Mouse (Mus musculus) forebrain, embryonic 15.5 days (tissue): ENCODE measurements around the gene Tnfrsf18. TPM values are rescaled to one million over a fixed set of nuclear protein-coding genes. Genes with fewer than 3 reads are reported as not detected.
A peak's percentile ranks its signal among the peaks of the same experiment; 100 is the strongest.

ENCODE experiments used
- ATAC-seq: fragments of 200-750 bp; cut with Nextera tagmentation; replicated peaks from 2 replicates; pipeline ENCODE4 v1.8.0; 2017; ENCODE audit warnings: mild to moderate bottlenecking, moderate TSS enrichment, moderate library complexity
- H3K27ac ChIP-seq: fragments of 300-500 bp; sonication (generic); replicated peaks from 2 replicates; pipeline ENCODE4 v1.5.1; 2015; ENCODE audit warnings: mild to moderate bottlenecking, inconsistent platforms
- H3K27me3 ChIP-seq: fragments of 300-500 bp; sonication (generic); 2 replicates; pipeline ENCODE4 v1.6.1; 2015; ENCODE audit warnings: inconsistent platforms
- H3K36me3 ChIP-seq: fragments of 300-500 bp; sonication (generic); 2 replicates; pipeline ENCODE4 v1.6.1; 2015; ENCODE audit warnings: mild to moderate bottlenecking, inconsistent platforms
- H3K4me1 ChIP-seq: fragments of 300-500 bp; sonication (generic); 2 replicates; pipeline ENCODE4 v1.6.1; 2015; ENCODE audit warnings: inconsistent platforms
- H3K4me2 ChIP-seq: fragments of 300-500 bp; sonication (generic); replicated peaks from 2 replicates; pipeline ENCODE4 v1.6.1; 2015; ENCODE audit warnings: mild to moderate bottlenecking, inconsistent platforms
- H3K4me3 ChIP-seq: fragments of 300-500 bp; sonication (generic); 2 replicates; pipeline ENCODE4 v1.5.1; 2015; ENCODE audit warnings: mild to moderate bottlenecking, inconsistent platforms
- H3K9ac ChIP-seq: fragments of 300-500 bp; sonication (generic); replicated peaks from 2 replicates; pipeline ENCODE4 v1.6.1; 2015; ENCODE audit warnings: mild to moderate bottlenecking, inconsistent platforms
- H3K9me3 ChIP-seq: fragments of 300-500 bp; sonication (generic); 2 replicates; pipeline ENCODE4 v1.6.1; 2016; ENCODE audit warnings: inconsistent platforms
- WGBS: fragments of 180-500 bp; shearing (Covaris S2); methylation state at CpG from one replicate; pipeline ENCODE4 v1.1.7; 2015; ENCODE audit warnings: mixed read lengths; 5-methylcytosine and 5-hydroxymethylcytosine counted together
- polyA plus RNA-seq: library from polyadenylated mRNA; unstranded; fragments of >200 nt; fragmentation: Nextera tagmentation; extraction: Ambion mirVana; gene quantifications from 2 replicates; pipeline ENCODE4 v1.2.1, GENCODE M21; 2015

Tnfrsf18 gene
- polyA plus RNA-seq, 1 experiment from 2014 or later, result 0.66 TPM

- Histone ChIP-seq H3K4me3 (0 out of 2 replicates have a peak overlapping the region, but pooled peaks have one; percentile 23), H3K9me3 (no peaks in the 10 kb centered on the region), H3K27ac (no peak overlapping the region), H3K36me3 (no peaks in the 10 kb centered on the region), H3K4me2 (no peak overlapping the region), H3K27me3 (peaks cover 21% of the 10 kb centered on the region), H3K9ac (no peak overlapping the region), H3K4me1 (peaks cover 37% of the 10 kb centered on the region)
- 45% methylated on average over 4 of the region's 4 CpGs for WGBS
- no peak for ATAC-seq
Observed at GRCm38 (mm10) chr4:156034301-156034700, 8.3 kb downstream of the Tnfrsf18 start.

- no peak for ATAC-seq
- Histone ChIP-seq H3K27ac (no peak overlapping the region), H3K27me3 (peaks cover 21% of the 10 kb centered on the region), H3K36me3 (no peaks in the 10 kb centered on the region), H3K4me3 (peak overlapping the region; percentile 23), H3K4me1 (peaks cover 37% of the 10 kb centered on the region), H3K9me3 (no peaks in the 10 kb centered on the region), H3K9ac (peak overlapping the region; percentile 29; the same call in 1 of the 2 replicates), H3K4me2 (peak overlapping the region; percentile 36)
- WGBS, result 3% methylated on average over 25 of the region's 25 CpGs
Observed at GRCm38 (mm10) chr4:156034901-156035300, 8.9 kb downstream of the Tnfrsf18 start.

- Histone ChIP-seq H3K36me3 (no peaks in the 10 kb centered on the region), H3K27ac (no peak overlapping the region), H3K27me3 (no peaks in the 10 kb centered on the region), H3K4me2 (no peak overlapping the region), H3K4me1 (no peaks in the 10 kb centered on the region), H3K9me3 (no peaks in the 10 kb centered on the region), H3K4me3 (no peak overlapping the region), H3K9ac (no peak overlapping the region)
- ATAC-seq, result no peak
- 78% methylated on average over 5 of the region's 5 CpGs for WGBS
Observed at GRCm38 (mm10) chr4:156044754-156045153, 18.8 kb downstream of the Tnfrsf18 start.

GRCm38 (mm10) chr4:156049779-156050178 lies 23.8 kb downstream of the Tnfrsf18 start:
- ATAC-seq, result no peak
- no peak overlapping the region for H3K4me3 ChIP-seq
- WGBS, result 87% methylated on average over 3 of the region's 3 CpGs
- no peak overlapping the region for H3K4me2 ChIP-seq
- no peaks in the 10 kb centered on the region for H3K36me3 ChIP-seq
- no peaks in the 10 kb centered on the region for H3K9me3 ChIP-seq
- H3K9ac ChIP-seq, result no peak overlapping the region
- no peak overlapping the region for H3K27ac ChIP-seq
- H3K4me1 ChIP-seq, result no peaks in the 10 kb centered on the region
- H3K27me3 ChIP-seq, result no peaks in the 10 kb centered on the region

GRCm38 (mm10) chr4:156050391-156050980 lies 24.5 kb downstream of the Tnfrsf18 start:
- 76% methylated on average over 6 of the region's 6 CpGs for WGBS
- no peak overlapping the region for H3K27ac ChIP-seq
- no peak for ATAC-seq
- H3K4me3 ChIP-seq, result no peak overlapping the region
- no peaks in the 10 kb centered on the region for H3K27me3 ChIP-seq
- no peaks in the 10 kb centered on the region for H3K36me3 ChIP-seq
- H3K4me2 ChIP-seq, result no peak overlapping the region
- no peaks in the 10 kb centered on the region for H3K4me1 ChIP-seq
- H3K9ac ChIP-seq, result no peak overlapping the region
- H3K9me3 ChIP-seq, result no peaks in the 10 kb centered on the region

- no peak overlapping the region for H3K4me2 ChIP-seq
- no peak for ATAC-seq
- WGBS, result 88% methylated on average over 4 of the region's 4 CpGs
Observed at GRCm38 (mm10) chr4:156053113-156053512, 27.1 kb downstream of the Tnfrsf18 start.

GRCm38 (mm10) chr4:156054130-156054529 lies 28.2 kb downstream of the Tnfrsf18 start:
- Histone ChIP-seq H3K4me2 (no peak overlapping the region), H3K27ac (no peak overlapping the region), H3K9me3 (no peaks in the 10 kb centered on the region), H3K4me3 (no peak overlapping the region), H3K27me3 (no peaks in the 10 kb centered on the region), H3K9ac (no peak overlapping the region), H3K36me3 (no peaks in the 10 kb centered on the region), H3K4me1 (no peaks in the 10 kb centered on the region)
- WGBS, result 77% methylated on average over 4 of the region's 4 CpGs
- ATAC-seq, result no peak

More at GRCm38 (mm10) chr4:156053113-156053512, 27.1 kb downstream of the Tnfrsf18 start:
- no peaks in the 10 kb centered on the region for H3K27me3 ChIP-seq
- H3K4me1 ChIP-seq, result no peaks in the 10 kb centered on the region
- no peak overlapping the region for H3K27ac ChIP-seq
- H3K9ac ChIP-seq, result no peak overlapping the region
- no peaks in the 10 kb centered on the region for H3K36me3 ChIP-seq
- no peaks in the 10 kb centered on the region for H3K9me3 ChIP-seq
- no peak overlapping the region for H3K4me3 ChIP-seq

GRCm38 (mm10) chr4:156054606-156055005 lies 28.6 kb downstream of the Tnfrsf18 start:
- H3K9me3 ChIP-seq, result no peaks in the 10 kb centered on the region
- H3K27ac ChIP-seq, result no peak overlapping the region
- H3K4me3 ChIP-seq, result no peak overlapping the region
- H3K36me3 ChIP-seq, result no peaks in the 10 kb centered on the region
- no peak overlapping the region for H3K4me2 ChIP-seq
- no peaks in the 10 kb centered on the region for H3K4me1 ChIP-seq
- H3K9ac ChIP-seq, result no peak overlapping the region
- no peaks in the 10 kb centered on the region for H3K27me3 ChIP-seq
- no peak for ATAC-seq
- WGBS, result 91% methylated on average over 6 of the region's 6 CpGs

GRCm38 (mm10) chr4:156055173-156055572 lies 29.2 kb downstream of the Tnfrsf18 start:
- H3K9me3 ChIP-seq, result no peaks in the 10 kb centered on the region
- no peaks in the 10 kb centered on the region for H3K36me3 ChIP-seq
- no peak overlapping the region for H3K4me2 ChIP-seq
- H3K27ac ChIP-seq, result no peak overlapping the region
- H3K4me1 ChIP-seq, result no peaks in the 10 kb centered on the region
- ATAC-seq, result no peak
- no peak overlapping the region for H3K9ac ChIP-seq
- no peaks in the 10 kb centered on the region for H3K27me3 ChIP-seq
- no peak overlapping the region for H3K4me3 ChIP-seq
- 93% methylated on average over 5 of the region's 5 CpGs for WGBS

- no peaks in the 10 kb centered on the region for H3K27me3 ChIP-seq
- no peaks in the 10 kb centered on the region for H3K9me3 ChIP-seq
- WGBS, result 75% methylated on average over 10 of the region's 10 CpGs
- H3K9ac ChIP-seq, result no peak overlapping the region
- H3K4me1 ChIP-seq, result no peaks in the 10 kb centered on the region
- H3K4me2 ChIP-seq, result no peak overlapping the region
- no peak for ATAC-seq
- H3K36me3 ChIP-seq, result no peaks in the 10 kb centered on the region
- no peak overlapping the region for H3K4me3 ChIP-seq
- no peak overlapping the region for H3K27ac ChIP-seq
Observed at GRCm38 (mm10) chr4:156057702-156058101, 31.7 kb downstream of the Tnfrsf18 start.

GRCm38 (mm10) chr4:156058826-156059225 lies 32.9 kb downstream of the Tnfrsf18 start:
- H3K4me1 ChIP-seq, result no peaks in the 10 kb centered on the region
- H3K4me2 ChIP-seq, result no peak overlapping the region
- H3K9me3 ChIP-seq, result no peaks in the 10 kb centered on the region
- 76% methylated on average over 9 of the region's 9 CpGs for WGBS
- no peak for ATAC-seq
- no peak overlapping the region for H3K27ac ChIP-seq
- H3K36me3 ChIP-seq, result no peaks in the 10 kb centered on the region
- no peak overlapping the region for H3K4me3 ChIP-seq
- no peaks in the 10 kb centered on the region for H3K27me3 ChIP-seq
- no peak overlapping the region for H3K9ac ChIP-seq

- H3K9ac ChIP-seq, result no peak within 1 kb of the TSS
- H3K36me3 ChIP-seq, result no peaks in the 10 kb centered on the region
- H3K4me1 ChIP-seq, result no peaks in the 10 kb centered on the region
- no peak for ATAC-seq
- no peaks in the 10 kb centered on the region for H3K9me3 ChIP-seq
- 57% methylated on average over 5 of the region's 5 CpGs for WGBS
- H3K4me2 ChIP-seq, result no peak within 1 kb of the TSS
- no peak within 1 kb of the TSS for H3K4me3 ChIP-seq
- H3K27ac ChIP-seq, result no peak within 1 kb of the TSS
- H3K27me3 ChIP-seq, result no peaks in the 10 kb centered on the region
Observed at GRCm38 (mm10) chr4:156059261-156059660, 33.3 kb downstream of the Tnfrsf18 start, which contains the start of gene Ttll10. Gene Ttll10 (minus strand): TSS chr4:156059414.

GRCm38 (mm10) chr4:156059713-156060112 lies 33.7 kb downstream of the Tnfrsf18 start:
- H3K27me3 ChIP-seq, result no peaks in the 10 kb centered on the region
- H3K27ac ChIP-seq, result no peak overlapping the region
- no peak overlapping the region for H3K4me3 ChIP-seq
- no peak overlapping the region for H3K4me2 ChIP-seq
- ATAC-seq, result no peak
- no peaks in the 10 kb centered on the region for H3K36me3 ChIP-seq
- H3K9me3 ChIP-seq, result no peaks in the 10 kb centered on the region
- no peak overlapping the region for H3K9ac ChIP-seq
- no peaks in the 10 kb centered on the region for H3K4me1 ChIP-seq
- WGBS, result 55% methylated on average over 10 of the region's 10 CpGs
